ENCODE assay signal across 20 mouse cellular contexts in the genomic region with DNA sequence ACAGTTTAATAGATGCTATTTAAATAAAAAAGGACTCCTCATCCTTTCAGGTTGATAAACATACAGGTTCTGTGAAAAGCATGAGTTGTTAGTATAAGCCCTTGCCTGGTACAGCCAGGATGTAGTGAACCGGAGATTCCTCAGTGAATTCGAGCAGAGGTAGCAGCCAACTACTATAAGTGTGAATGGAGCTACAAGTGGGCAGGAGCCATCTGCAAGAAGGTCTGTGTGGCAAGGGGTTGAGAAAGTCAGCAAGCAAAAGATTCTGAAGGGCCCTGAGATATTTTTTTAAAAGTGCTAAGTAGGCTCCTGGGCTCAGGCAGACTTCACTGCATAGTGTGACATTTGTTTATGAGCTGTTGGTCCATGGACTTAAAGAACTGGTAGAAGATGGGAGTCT.
A peak's percentile ranks its signal among the peaks of the same experiment; 100 is the strongest.
DNase-seq lines count a peak whose midpoint lies in the region; ATAC-seq and TF ChIP-seq lines count a peak whose summit lies in the region.
"Had no signal": no experiment of that assay in that cellular context is flagged by ENCODE, and none has a peak within 500 bp of the region (broad histone marks: within the 10 kb centered on the region; RNA-seq: fewer than 3 reads in every experiment).

No protein-coding gene starts in this region.

- 0 out of 2 replicates have a peak, but pooled peaks have one; percentile 1 for TF ChIP-seq CTCF in small intestine, adult 2 months (IDR thresholded peaks at IDR 0.05; ENCODE audit: extremely low read depth, insufficient read length, insufficient replicate concordance, low read depth, low read length)

- TF ChIP-seq POLR2A in small intestine, adult 2 months (IDR thresholded peaks at IDR 0.05; ENCODE audit: low read depth, low read length): no peak

- 0 out of 2 replicates have a peak overlapping the region, but pooled peaks have one; percentile 1 for H3K27ac ChIP-seq in heart, embryonic 15.5 days
- H3K27ac ChIP-seq in liver, embryonic 12.5 days: peak overlapping the region; percentile 97
- H3K27ac ChIP-seq in small intestine, adult 2 months (ENCODE audit: insufficient read depth, low read depth, low read length): no peak overlapping the region
- H3K27ac ChIP-seq: embryonic facial prominence, embryonic 13.5 days; gastrocnemius, adult 2 months; hindbrain, embryonic 15.5 days; kidney, postnatal 0 days; macrophage; midbrain, embryonic 10.5 days; neural tube, embryonic 13.5 days had no signal

- peak overlapping the region; percentile 60 for H3K4me3 ChIP-seq in erythroblast, embryonic 14.5 days (replicated peaks)
- H3K4me3 ChIP-seq in heart, embryonic 15.5 days: no peak overlapping the region
- peak overlapping the region; percentile 33 for H3K4me3 ChIP-seq in liver, embryonic 12.5 days
- no peak overlapping the region for H3K4me3 ChIP-seq in small intestine, adult 2 months (ENCODE audit: low read depth, low read length)
- H3K4me3 ChIP-seq: embryonic facial prominence, embryonic 13.5 days; gastrocnemius, adult 2 months; hindbrain, embryonic 15.5 days; midbrain, embryonic 10.5 days; myocyte; neural tube, embryonic 13.5 days had no signal

- H3K36me3 ChIP-seq in erythroblast, embryonic 14.5 days (ENCODE audit: control insufficient read depth): peaks cover 100% of the 10 kb centered on the region
- peaks cover 26% of the 10 kb centered on the region; the same call in 1 of the 2 replicates for H3K36me3 ChIP-seq in heart, embryonic 15.5 days
- peaks cover 75% of the 10 kb centered on the region for H3K36me3 ChIP-seq in liver, embryonic 12.5 days
- peaks cover 21% of the 10 kb centered on the region for H3K36me3 ChIP-seq in small intestine, adult 2 months (ENCODE audit: control insufficient read depth, insufficient read depth, low read length)

- no peak for DNase-seq in heart, adult 9 months (ENCODE audit: low spot score in 2 of 2)
- no peak for DNase-seq in urinary bladder, adult 2 months (ENCODE audit: low spot score)
- DNase-seq: cerebellum, adult 2 months; gastrocnemius, adult 2 months; kidney, adult 2 months; layer of hippocampus, adult 9-11 months had no signal

- ATAC-seq in erythroblast, adult 5-6 weeks (replicated peaks; ENCODE audit: low FRiP score, poor library complexity, severe bottlenecking): no peak
- ATAC-seq in heart, embryonic 15.5 days (replicated peaks; ENCODE audit: insufficient number of reproducible peaks, insufficient read depth, low FRiP score, low read depth): no peak
- no peak for ATAC-seq in liver, embryonic 12.5 days
- ATAC-seq: forebrain, embryonic 14.5 days; midbrain, embryonic 16.5 days had no signal

- no peak overlapping the region for H3K9ac ChIP-seq in heart, embryonic 15.5 days
- peak overlapping the region; percentile 74 for H3K9ac ChIP-seq in liver, embryonic 12.5 days
- H3K9ac ChIP-seq: embryonic facial prominence, embryonic 13.5 days; hindbrain, embryonic 15.5 days; neural tube, embryonic 13.5 days had no signal

- H3K9me3 ChIP-seq in erythroblast, embryonic 14.5 days (ENCODE audit: control insufficient read depth, low read length): no peaks in the 10 kb centered on the region
- H3K9me3 ChIP-seq in heart, embryonic 15.5 days (replicated peaks): no peaks in the 10 kb centered on the region
- no peaks in the 10 kb centered on the region for H3K9me3 ChIP-seq in liver, embryonic 12.5 days (replicated peaks)
- H3K9me3 ChIP-seq: embryonic facial prominence, embryonic 13.5 days; hindbrain, embryonic 15.5 days; midbrain, embryonic 10.5 days; neural tube, embryonic 13.5 days had no signal

- 91% methylated on average over 2 of the region's 2 CpGs for WGBS in heart, embryonic 15.5 days
- WGBS in liver, embryonic 12.5 days (ENCODE audit: insufficient replicate concordance): 81% methylated on average over 2 of the region's 2 CpGs
- WGBS in small intestine, adult 2 months: 93% methylated on average over 2 of the region's 2 CpGs

- H3K4me2 ChIP-seq in heart, embryonic 15.5 days: no peak overlapping the region
- peak overlapping the region; percentile 65 for H3K4me2 ChIP-seq in liver, embryonic 12.5 days
- H3K4me2 ChIP-seq: embryonic facial prominence, embryonic 13.5 days; hindbrain, embryonic 15.5 days; neural tube, embryonic 13.5 days had no signal

- no peaks in the 10 kb centered on the region for H3K27me3 ChIP-seq in erythroblast, embryonic 14.5 days (ENCODE audit: control insufficient read depth)
- H3K27me3 ChIP-seq in heart, embryonic 15.5 days: no peaks in the 10 kb centered on the region
- no peaks in the 10 kb centered on the region for H3K27me3 ChIP-seq in liver, embryonic 12.5 days (replicated peaks)
- H3K27me3 ChIP-seq in small intestine, adult 2 months (ENCODE audit: control insufficient read depth, insufficient read depth, low read length): no peaks in the 10 kb centered on the region
- H3K27me3 ChIP-seq: embryonic facial prominence, embryonic 13.5 days; hindbrain, embryonic 15.5 days; neural tube, embryonic 13.5 days had no signal

- peaks cover 91% of the 10 kb centered on the region for H3K4me1 ChIP-seq in erythroblast, embryonic 14.5 days (ENCODE audit: control insufficient read depth)
- peaks cover 26% of the 10 kb centered on the region for H3K4me1 ChIP-seq in heart, embryonic 15.5 days (replicated peaks)
- H3K4me1 ChIP-seq in liver, embryonic 12.5 days: peaks cover 84% of the 10 kb centered on the region
- H3K4me1 ChIP-seq in small intestine, adult 2 months (ENCODE audit: control insufficient read depth, insufficient read depth, insufficient read length, low read length): no peaks in the 10 kb centered on the region
- H3K4me1 ChIP-seq: embryonic facial prominence, embryonic 13.5 days; hindbrain, embryonic 15.5 days; midbrain, embryonic 10.5 days; neural tube, embryonic 13.5 days had no signal

Comparison
In these comparisons a context has a peak if more than half of its experiments do, and no peak if none do; other contexts are left out.
1. H3K4me3 ChIP-seq: peak in erythroblast, embryonic 14.5 days (single experiment) and liver, embryonic 12.5 days (single experiment); none in heart, embryonic 15.5 days (single experiment) and small intestine, adult 2 months (single experiment).